Mouse (Mus musculus) hindbrain, embryonic 11.5 days (tissue): Measurements from ENCODE around the gene Ahdc1. TPM values are rescaled to one million over a fixed set of nuclear protein-coding genes. Genes with fewer than 3 reads are reported as not detected.
"Not testable (repeated sequence)": the region's sequence is repeated elsewhere in the genome, so short reads cannot be mapped to it uniquely, and the experiment has no call there.

Experiments
- ATAC-seq: fragments of 200-750 bp; cut with Nextera tagmentation; 2 replicates; pipeline ENCODE4 v1.8.0; 2017; ENCODE audit warnings: mild to moderate bottlenecking, moderate TSS enrichment, moderate library complexity; ENCODE audit not compliant: low FRiP score
- DNase-seq: peaks from one replicate; pipeline ENCODE4 v3.0.0-alpha.2; 2015; ENCODE audit warnings: low spot score
- H3K27ac ChIP-seq: fragments of 300-500 bp; sonication (generic); 2 replicates; pipeline ENCODE4 v1.5.1; 2014; ENCODE audit warnings: mild to moderate bottlenecking, low read depth, low read length
- H3K27me3 ChIP-seq: fragments of 300-500 bp; sonication (generic); 2 replicates; pipeline ENCODE4 v1.6.1; 2014; ENCODE audit warnings: mild to moderate bottlenecking, low read length, moderate library complexity, mixed read lengths; ENCODE audit not compliant: control insufficient read depth, insufficient read depth
- H3K36me3 ChIP-seq: fragments of 300-500 bp; sonication (generic); 2 replicates; pipeline ENCODE4 v1.6.1; 2014; ENCODE audit warnings: mild to moderate bottlenecking, low read length, moderate library complexity, mixed read lengths; ENCODE audit not compliant: control insufficient read depth, insufficient read depth
- H3K4me1 ChIP-seq: fragments of 300-500 bp; sonication (generic); replicated peaks from 2 replicates; pipeline ENCODE4 v1.6.1; 2014; ENCODE audit warnings: low read length, mixed read lengths; ENCODE audit not compliant: control insufficient read depth, insufficient read depth
- H3K4me2 ChIP-seq: fragments of 300-500 bp; sonication (generic); replicated peaks from 2 replicates; pipeline ENCODE4 v1.6.1; 2014; ENCODE audit warnings: mild to moderate bottlenecking, low read depth, low read length
- H3K4me3 ChIP-seq: fragments of 300-500 bp; sonication (generic); 2 replicates; pipeline ENCODE4 v1.5.1; 2014; ENCODE audit warnings: low read depth, low read length
- H3K9ac ChIP-seq: fragments of 300-500 bp; sonication (generic); 2 replicates; pipeline ENCODE4 v1.6.1; 2014; ENCODE audit warnings: low read depth, low read length
- H3K9me3 ChIP-seq: fragments of 300-500 bp; sonication (generic); 2 replicates; pipeline ENCODE4 v1.6.1; 2016; ENCODE audit warnings: low read length; ENCODE audit not compliant: control insufficient read depth
- WGBS: fragments of 180-500 bp; shearing (Covaris S2); extraction: QIAGEN DNeasy Blood & Tissue Kit; methylation state at CpG from one replicate; pipeline ENCODE4 v1.1.7; 2014; 5-methylcytosine and 5-hydroxymethylcytosine counted together
- polyA plus RNA-seq: library from polyadenylated mRNA; unstranded; fragments of >200 nt; fragmentation: Nextera tagmentation; extraction: Ambion mirVana; gene quantifications from 2 replicates; pipeline ENCODE4 v1.2.1, GENCODE M21; 2014

Gene Ahdc1
- polyA plus RNA-seq, 1 experiment from 2014 or later: 9.0 TPM

- Histone ChIP-seq H3K4me1 (peaks cover 4% of the 10 kb centered on the region), H3K27ac (no peak overlapping the region), H3K9me3 (no peaks in the 10 kb centered on the region), H3K27me3 (peaks cover 9% of the 10 kb centered on the region), H3K4me3 (no peak overlapping the region), H3K36me3 (no peaks in the 10 kb centered on the region), H3K9ac (no peak overlapping the region), H3K4me2 (no peak overlapping the region)
- DNase-seq (peak; percentile 88), ATAC-seq (no peak)
- WGBS: 11% methylated on average over 3 of the region's 3 CpGs
These were observed 5.8 kb upstream of the Ahdc1 start for GRCm38 (mm10) chr4:133005233-133005632.

GRCm38 (mm10) chr4:133005885-133006451 lies 5.1 kb upstream of the Ahdc1 start:
- H3K4me1 ChIP-seq, H3K9ac ChIP-seq, H3K4me3 ChIP-seq, H3K4me2 ChIP-seq, H3K36me3 ChIP-seq, DNase-seq, ATAC-seq, H3K9me3 ChIP-seq, H3K27ac ChIP-seq: not testable (repeated sequence)
- peaks cover 16% of the 10 kb centered on the region for H3K27me3 ChIP-seq
- 69% methylated on average over 6 of the region's 6 CpGs for WGBS

GRCm38 (mm10) chr4:133007513-133008380 lies 3.3 kb upstream of the Ahdc1 start:
- Histone ChIP-seq H3K27me3 (peaks cover 18% of the 10 kb centered on the region), H3K36me3 (no peaks in the 10 kb centered on the region), H3K9ac (no peak overlapping the region), H3K4me3 (no peak overlapping the region), H3K4me2 (no peak overlapping the region), H3K4me1 (peaks cover 4% of the 10 kb centered on the region), H3K9me3 (no peaks in the 10 kb centered on the region), H3K27ac (no peak overlapping the region)
- ATAC-seq: no peak
- WGBS: 25% methylated on average over 15 of the region's 15 CpGs
- DNase-seq: peak; percentile 27

GRCm38 (mm10) chr4:133009131-133009530 lies 1.9 kb upstream of the Ahdc1 start:
- H3K4me2 ChIP-seq: no peak overlapping the region
- DNase-seq (peak; percentile 78), ATAC-seq (no peak)
- no peaks in the 10 kb centered on the region for H3K9me3 ChIP-seq
- no peak overlapping the region for H3K27ac ChIP-seq
- no peaks in the 10 kb centered on the region for H3K36me3 ChIP-seq
- peaks cover 8% of the 10 kb centered on the region for H3K4me1 ChIP-seq
- WGBS: under 1% methylated on average over 4 of the region's 4 CpGs
- peaks cover 18% of the 10 kb centered on the region for H3K27me3 ChIP-seq
- no peak overlapping the region for H3K9ac ChIP-seq
- H3K4me3 ChIP-seq: no peak overlapping the region

- Histone ChIP-seq H3K27me3 (peaks cover 18% of the 10 kb centered on the region), H3K4me3 (no peak overlapping the region), H3K9me3 (no peaks in the 10 kb centered on the region), H3K27ac (no peak overlapping the region), H3K4me2 (no peak overlapping the region), H3K36me3 (no peaks in the 10 kb centered on the region), H3K9ac (no peak overlapping the region), H3K4me1 (peaks cover 13% of the 10 kb centered on the region)
- 69% methylated on average over 5 of the region's 5 CpGs for WGBS
- DNase-seq (no peak), ATAC-seq (no peak)
These were observed 1.4 kb upstream of the Ahdc1 start for GRCm38 (mm10) chr4:133009676-133010075.

- H3K4me3 ChIP-seq: peak overlapping the region; percentile 97
- DNase-seq (no peak), ATAC-seq (no peak)
- H3K27me3 ChIP-seq: peaks cover 18% of the 10 kb centered on the region
- no peaks in the 10 kb centered on the region for H3K9me3 ChIP-seq
- H3K27ac ChIP-seq: no peak overlapping the region
- 0 out of 2 replicates have a peak overlapping the region, but pooled peaks have one; percentile 21 for H3K9ac ChIP-seq
- H3K4me1 ChIP-seq: peaks cover 20% of the 10 kb centered on the region
- WGBS: 1% methylated on average over 17 of the region's 17 CpGs
- H3K4me2 ChIP-seq: peak overlapping the region; percentile 85
- no peaks in the 10 kb centered on the region for H3K36me3 ChIP-seq
These were observed 449 bp upstream of the Ahdc1 start for GRCm38 (mm10) chr4:133010611-133011010.

GRCm38 (mm10) chr4:133011821-133012775 lies 1.0 kb downstream of the Ahdc1 start:
- Histone ChIP-seq H3K27ac (peak overlapping the region; percentile 93), H3K9ac (peak overlapping the region; percentile 98), H3K9me3 (no peaks in the 10 kb centered on the region), H3K4me2 (peak overlapping the region; percentile 85), H3K36me3 (no peaks in the 10 kb centered on the region), H3K27me3 (peaks cover 18% of the 10 kb centered on the region), H3K4me1 (peaks cover 31% of the 10 kb centered on the region), H3K4me3 (peak overlapping the region; percentile 97)
- ATAC-seq: peak; percentile 15; the same call in 1 of the 2 replicates
- WGBS: under 1% methylated on average over 60 of the region's 84 CpGs
- DNase-seq: peak; percentile 67

GRCm38 (mm10) chr4:133012776-133013265 lies 1.8 kb downstream of the Ahdc1 start:
- WGBS: 0% methylated on average over 15 of the region's 17 CpGs
- Histone ChIP-seq H3K4me1 (peaks cover 33% of the 10 kb centered on the region), H3K9me3 (no peaks in the 10 kb centered on the region), H3K36me3 (no peaks in the 10 kb centered on the region), H3K9ac (peak overlapping the region; percentile 98), H3K4me3 (peak overlapping the region; percentile 97), H3K27me3 (peaks cover 18% of the 10 kb centered on the region), H3K4me2 (peak overlapping the region; percentile 85), H3K27ac (peak overlapping the region; percentile 93)
- ATAC-seq (no peak), DNase-seq (peak; percentile 66)
